Mouse (Mus musculus): ENCODE measurements around the gene Gm9732. TPM values are rescaled to one million over a fixed set of nuclear protein-coding genes. Genes with fewer than 3 reads are reported as not detected.
"Not testable (repeated sequence)": the region's sequence is repeated elsewhere in the genome, so short reads cannot be mapped to it uniquely, and the experiment has no call there.

Gene Gm9732
- polyA plus RNA-seq, 1 experiment from 2014 or later = not detected

DNA sequence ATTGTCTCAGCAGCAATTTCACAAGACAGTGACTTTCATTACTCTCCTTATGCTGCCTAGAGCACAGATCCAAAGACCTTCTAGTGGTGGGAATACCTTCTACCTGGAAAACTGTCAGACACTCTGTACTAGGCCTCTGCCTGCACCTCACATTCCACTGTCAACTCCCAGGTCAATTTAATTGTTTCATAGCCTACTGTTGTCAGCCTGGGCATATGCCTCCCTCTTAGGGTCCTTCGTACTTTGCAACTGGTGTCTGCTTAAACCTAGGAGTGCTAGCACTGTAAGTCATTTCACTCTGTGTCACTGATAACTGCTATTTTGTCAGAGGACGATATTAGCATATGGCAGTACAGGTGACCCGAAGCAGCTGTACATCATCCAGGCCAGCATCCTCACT lies 5.6 kb upstream of the Gm9732 start:
- ATAC-seq (replicated peaks; ENCODE audit: extremely low read depth, insufficient read depth, low FRiP score); H3K36me3 ChIP-seq (ENCODE audit: control insufficient read depth, insufficient read depth); H3K4me2 ChIP-seq (ENCODE audit: low read depth, low read length); H3K9me3 ChIP-seq (replicated peaks; ENCODE audit: control insufficient read depth, low read length); H3K27ac ChIP-seq (ENCODE audit: low read length); H3K4me1 ChIP-seq (ENCODE audit: control insufficient read depth, insufficient read depth, low read length); H3K4me3 ChIP-seq (ENCODE audit: low read length); H3K27me3 ChIP-seq (ENCODE audit: control insufficient read depth, insufficient read depth, low read length); H3K9ac ChIP-seq (ENCODE audit: low read length): not testable (repeated sequence)
- WGBS = 83% methylated on average over 3 of the region's 3 CpGs

DNA sequence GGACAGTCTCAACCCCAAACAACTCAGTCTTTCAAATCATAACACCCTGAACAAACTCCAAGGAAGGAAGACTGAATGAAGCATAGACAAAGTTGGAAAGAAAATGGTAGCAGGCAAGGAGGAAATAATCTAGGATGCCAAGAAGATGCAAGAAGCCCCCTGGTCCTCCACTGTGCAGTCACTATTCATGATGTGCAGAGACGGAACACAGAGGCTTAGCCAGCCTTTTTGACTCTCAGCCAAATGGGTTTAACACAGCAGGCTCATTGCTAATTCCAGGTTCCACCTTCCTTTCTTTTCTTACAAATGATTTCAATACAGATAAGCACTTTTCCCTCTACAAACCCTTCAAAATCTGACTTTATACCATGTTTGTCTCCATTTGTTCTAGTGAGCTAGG lies 1.7 kb upstream of the Gm9732 start:
- not testable (repeated sequence) for H3K27ac ChIP-seq (ENCODE audit: low read length); H3K4me3 ChIP-seq (ENCODE audit: low read length); H3K27me3 ChIP-seq (ENCODE audit: control insufficient read depth, insufficient read depth, low read length); H3K4me2 ChIP-seq (ENCODE audit: low read depth, low read length); H3K9me3 ChIP-seq (replicated peaks; ENCODE audit: control insufficient read depth, low read length); H3K9ac ChIP-seq (ENCODE audit: low read length); ATAC-seq (replicated peaks; ENCODE audit: extremely low read depth, insufficient read depth, low FRiP score); H3K36me3 ChIP-seq (ENCODE audit: control insufficient read depth, insufficient read depth); H3K4me1 ChIP-seq (ENCODE audit: control insufficient read depth, insufficient read depth, low read length)
- WGBS = 81% methylated on average over 1 of the region's 1 CpGs

DNA sequence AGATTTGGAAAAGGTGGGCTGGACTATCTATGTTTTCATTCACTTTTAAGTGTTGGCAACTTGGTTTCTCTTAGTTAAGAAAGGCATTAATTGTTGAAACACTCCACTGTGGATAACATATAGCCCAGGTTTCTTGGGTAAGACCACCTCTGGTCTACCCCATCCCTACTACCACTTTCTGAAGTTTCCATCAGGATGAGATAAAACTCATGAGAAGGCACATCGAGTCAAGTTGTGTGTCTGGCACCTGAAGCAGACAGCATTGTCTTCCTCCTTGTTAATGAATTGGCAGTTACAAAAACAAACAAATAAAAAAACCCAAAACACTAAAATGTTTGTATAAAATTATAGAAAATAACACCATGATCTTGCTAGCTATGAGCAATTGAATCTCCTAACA lies 916 bp downstream of the Gm9732 start:
- not testable (repeated sequence) for H3K4me2 ChIP-seq (ENCODE audit: low read depth, low read length); H3K4me1 ChIP-seq (ENCODE audit: control insufficient read depth, insufficient read depth, low read length); H3K4me3 ChIP-seq (ENCODE audit: low read length); H3K9me3 ChIP-seq (replicated peaks; ENCODE audit: control insufficient read depth, low read length); ATAC-seq (replicated peaks; ENCODE audit: extremely low read depth, insufficient read depth, low FRiP score); H3K36me3 ChIP-seq (ENCODE audit: control insufficient read depth, insufficient read depth); H3K27ac ChIP-seq (ENCODE audit: low read length); H3K27me3 ChIP-seq (ENCODE audit: control insufficient read depth, insufficient read depth, low read length); H3K9ac ChIP-seq (ENCODE audit: low read length)
- WGBS = 72% methylated on average over 1 of the region's 1 CpGs

DNA sequence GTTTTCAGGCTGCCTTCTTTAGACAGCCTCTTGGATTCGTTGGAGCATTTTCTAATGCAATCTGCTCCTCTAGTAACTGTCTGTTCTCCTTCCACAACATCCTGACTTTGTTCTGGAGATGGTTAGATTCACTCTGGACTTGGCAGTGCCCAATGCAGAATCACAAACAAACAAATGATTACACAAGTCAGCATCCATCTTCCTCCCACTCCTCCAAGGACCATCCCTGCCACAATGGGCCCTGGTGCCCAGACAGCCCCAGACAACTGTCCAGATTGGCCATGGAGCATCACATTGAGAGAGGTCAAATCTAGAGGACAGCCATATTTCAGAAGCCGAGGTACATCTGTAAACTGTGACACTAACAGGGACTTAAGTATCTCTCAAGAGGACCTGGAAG lies 2.6 kb downstream of the Gm9732 start:
- WGBS = 42% methylated on average over 2 of the region's 2 CpGs

DNA sequence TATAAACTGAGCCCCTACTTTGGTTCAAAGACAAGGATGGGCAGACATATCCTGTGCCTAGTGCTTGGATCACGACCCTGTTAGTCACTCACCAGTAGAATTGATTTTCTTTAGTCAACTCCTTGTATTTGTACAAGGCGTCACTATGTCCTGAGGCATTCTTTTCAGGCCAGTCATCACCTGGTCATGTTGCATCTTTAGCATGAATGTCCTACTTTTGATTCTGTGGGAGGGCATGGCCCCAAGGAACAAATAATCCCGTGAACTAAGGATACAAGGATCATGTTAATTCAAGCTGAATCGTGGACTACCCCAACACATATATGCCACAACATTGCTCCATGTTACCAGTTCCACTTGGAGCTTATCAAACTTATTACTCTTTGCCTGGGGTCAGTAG lies 3.3 kb downstream of the Gm9732 start:
- not testable (repeated sequence) for H3K4me1 ChIP-seq (ENCODE audit: control insufficient read depth, insufficient read depth, low read length); H3K27me3 ChIP-seq (ENCODE audit: control insufficient read depth, insufficient read depth, low read length); H3K9ac ChIP-seq (ENCODE audit: low read length); H3K9me3 ChIP-seq (replicated peaks; ENCODE audit: control insufficient read depth, low read length); H3K36me3 ChIP-seq (ENCODE audit: control insufficient read depth, insufficient read depth); ATAC-seq (replicated peaks; ENCODE audit: extremely low read depth, insufficient read depth, low FRiP score); H3K27ac ChIP-seq (ENCODE audit: low read length); H3K4me3 ChIP-seq (ENCODE audit: low read length); H3K4me2 ChIP-seq (ENCODE audit: low read depth, low read length)
- 57% methylated on average over 4 of the region's 4 CpGs for WGBS

More for the DNA sequence above, 2.6 kb downstream of the Gm9732 start:
- not testable (repeated sequence) for H3K9ac ChIP-seq (ENCODE audit: low read length); H3K4me2 ChIP-seq (ENCODE audit: low read depth, low read length); H3K9me3 ChIP-seq (replicated peaks; ENCODE audit: control insufficient read depth, low read length); ATAC-seq (replicated peaks; ENCODE audit: extremely low read depth, insufficient read depth, low FRiP score); H3K27me3 ChIP-seq (ENCODE audit: control insufficient read depth, insufficient read depth, low read length); H3K4me1 ChIP-seq (ENCODE audit: control insufficient read depth, insufficient read depth, low read length); H3K4me3 ChIP-seq (ENCODE audit: low read length); H3K36me3 ChIP-seq (ENCODE audit: control insufficient read depth, insufficient read depth); H3K27ac ChIP-seq (ENCODE audit: low read length)

- not testable (repeated sequence) for H3K4me1 ChIP-seq (ENCODE audit: control insufficient read depth, insufficient read depth, low read length); H3K27me3 ChIP-seq (ENCODE audit: control insufficient read depth, insufficient read depth, low read length); H3K27ac ChIP-seq (ENCODE audit: low read length); H3K4me3 ChIP-seq (ENCODE audit: low read length); H3K9ac ChIP-seq (ENCODE audit: low read length); ATAC-seq (replicated peaks; ENCODE audit: extremely low read depth, insufficient read depth, low FRiP score); H3K36me3 ChIP-seq (ENCODE audit: control insufficient read depth, insufficient read depth); H3K9me3 ChIP-seq (replicated peaks; ENCODE audit: control insufficient read depth, low read length); H3K4me2 ChIP-seq (ENCODE audit: low read depth, low read length)
- 75% methylated on average over 3 of the region's 3 CpGs for WGBS
Observed at GRCm38 (mm10) chr14:43278681-43279080, 3.8 kb downstream of the Gm9732 start.

DNA sequence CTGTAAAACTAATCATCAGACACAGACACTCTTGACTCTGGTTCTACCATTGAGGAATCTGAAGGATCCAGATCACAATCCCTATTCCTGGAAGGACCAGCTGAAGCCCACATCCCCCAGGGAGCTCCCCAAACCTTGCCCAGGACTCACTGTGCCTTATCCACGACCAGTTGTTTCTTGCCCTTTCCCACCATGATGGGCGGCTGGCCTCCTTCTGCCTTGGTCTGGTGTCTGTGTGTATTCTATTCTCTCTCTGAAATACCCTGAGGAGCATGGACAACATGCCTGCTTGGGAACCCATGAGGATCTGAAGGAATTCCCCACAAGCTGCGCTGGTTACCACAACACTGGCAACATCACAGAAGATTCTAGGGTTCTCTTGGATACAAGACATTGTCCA lies 18.7 kb downstream of the Gm9732 start, which contains the start of gene Gm8127:
TSS of gene Gm8127 (minus strand) at position 330 of the 400 bp plus-strand sequence.
- H3K9ac ChIP-seq (ENCODE audit: low read length); H3K4me2 ChIP-seq (ENCODE audit: low read depth, low read length); H3K36me3 ChIP-seq (ENCODE audit: control insufficient read depth, insufficient read depth); H3K9me3 ChIP-seq (replicated peaks; ENCODE audit: control insufficient read depth, low read length); ATAC-seq (replicated peaks; ENCODE audit: extremely low read depth, insufficient read depth, low FRiP score); H3K4me3 ChIP-seq (ENCODE audit: low read length); H3K27me3 ChIP-seq (ENCODE audit: control insufficient read depth, insufficient read depth, low read length); H3K27ac ChIP-seq (ENCODE audit: low read length); H3K4me1 ChIP-seq (ENCODE audit: control insufficient read depth, insufficient read depth, low read length): not testable (repeated sequence)
- 58% methylated on average over 3 of the region's 3 CpGs for WGBS

- not testable (repeated sequence) for H3K36me3 ChIP-seq (ENCODE audit: control insufficient read depth, insufficient read depth); H3K4me1 ChIP-seq (ENCODE audit: control insufficient read depth, insufficient read depth, low read length); H3K9me3 ChIP-seq (replicated peaks; ENCODE audit: control insufficient read depth, low read length); ATAC-seq (replicated peaks; ENCODE audit: extremely low read depth, insufficient read depth, low FRiP score); H3K9ac ChIP-seq (ENCODE audit: low read length); H3K27me3 ChIP-seq (ENCODE audit: control insufficient read depth, insufficient read depth, low read length); H3K27ac ChIP-seq (ENCODE audit: low read length); H3K4me3 ChIP-seq (ENCODE audit: low read length); H3K4me2 ChIP-seq (ENCODE audit: low read depth, low read length)
Observed at GRCm38 (mm10) chr14:43319516-43319915, 44.7 kb downstream of the Gm9732 start.

- 42% methylated on average over 1 of the region's 2 CpGs for WGBS
- ATAC-seq (replicated peaks; ENCODE audit: extremely low read depth, insufficient read depth, low FRiP score); H3K27me3 ChIP-seq (ENCODE audit: control insufficient read depth, insufficient read depth, low read length); H3K9ac ChIP-seq (ENCODE audit: low read length); H3K4me1 ChIP-seq (ENCODE audit: control insufficient read depth, insufficient read depth, low read length); H3K4me3 ChIP-seq (ENCODE audit: low read length); H3K4me2 ChIP-seq (ENCODE audit: low read depth, low read length); H3K9me3 ChIP-seq (replicated peaks; ENCODE audit: control insufficient read depth, low read length); H3K36me3 ChIP-seq (ENCODE audit: control insufficient read depth, insufficient read depth); H3K27ac ChIP-seq (ENCODE audit: low read length): not testable (repeated sequence)
Observed at GRCm38 (mm10) chr14:43328603-43329002, 53.8 kb downstream of the Gm9732 start.

- 89% methylated on average over 9 of the region's 11 CpGs for WGBS
Observed at GRCm38 (mm10) chr14:43331362-43331880, 56.6 kb downstream of the Gm9732 start.

More at GRCm38 (mm10) chr14:43331362-43331880, 56.6 kb downstream of the Gm9732 start:
- not testable (repeated sequence) for H3K36me3 ChIP-seq (ENCODE audit: control insufficient read depth, insufficient read depth); H3K27ac ChIP-seq (ENCODE audit: low read length); H3K27me3 ChIP-seq (ENCODE audit: control insufficient read depth, insufficient read depth, low read length); H3K9ac ChIP-seq (ENCODE audit: low read length); H3K4me2 ChIP-seq (ENCODE audit: low read depth, low read length); H3K4me3 ChIP-seq (ENCODE audit: low read length); H3K9me3 ChIP-seq (replicated peaks; ENCODE audit: control insufficient read depth, low read length); H3K4me1 ChIP-seq (ENCODE audit: control insufficient read depth, insufficient read depth, low read length); ATAC-seq (replicated peaks; ENCODE audit: extremely low read depth, insufficient read depth, low FRiP score)

Measured in heart, embryonic 16.5 days (tissue).